Mouse (Mus musculus): Measurements from ENCODE around the gene Pcgf5. TPM values are rescaled to one million over a fixed set of nuclear protein-coding genes. Genes with fewer than 3 reads are reported as not detected.
A peak's percentile ranks its signal among the peaks of the same experiment; 100 is the strongest.

The Pcgf5 gene
- polyA plus RNA-seq (2014; fragmentation: Nextera tagmentation; extraction: Ambion mirVana): 10.2 and 13.0 TPM in 2 replicates

DNA sequence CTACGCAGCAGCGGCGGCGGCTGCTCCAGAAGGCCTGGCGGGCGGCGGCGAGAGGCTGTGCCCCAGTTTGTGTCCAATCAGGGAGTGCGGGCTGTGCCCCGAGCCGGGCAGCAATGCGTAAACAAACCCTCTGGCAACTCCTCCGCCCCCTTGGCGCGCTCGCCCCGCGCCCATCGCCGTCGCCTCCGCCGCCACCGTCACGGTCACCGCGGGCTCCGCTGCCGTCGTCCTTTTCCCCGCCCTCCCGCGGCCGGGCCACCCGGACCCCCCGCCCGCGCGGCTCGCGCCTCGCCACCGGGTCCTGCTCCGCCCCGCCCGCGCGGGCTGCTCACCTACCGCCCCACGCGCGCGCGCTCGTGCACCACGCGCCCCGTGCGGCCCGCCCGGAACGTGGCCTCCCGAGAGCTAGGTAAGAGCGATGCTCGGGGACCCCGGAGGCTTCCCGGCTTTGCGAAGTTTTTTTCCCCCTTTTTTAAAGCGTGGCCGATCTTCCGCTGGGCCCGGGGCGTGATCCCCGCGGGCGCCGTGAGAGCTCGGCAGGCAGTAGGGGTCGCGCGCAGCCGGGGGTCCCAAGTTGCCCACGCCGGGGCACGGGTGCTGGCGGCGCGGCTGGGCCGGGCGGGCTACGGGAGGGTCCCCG lies at the start of gene Pcgf5:
Pcgf5 (plus strand) TSS at position 149 of the 640 bp plus-strand sequence.
- Histone ChIP-seq H3K36me3 (ENCODE audit: control insufficient read depth, insufficient read depth, low read length) (no peaks in the 10 kb centered on the region), H3K4me3 (ENCODE audit: low read depth, low read length) (peak within 1 kb of the TSS; percentile 70), H3K27ac (ENCODE audit: low read length) (no peak within 1 kb of the TSS), H3K4me2 (replicated peaks; ENCODE audit: low read depth, low read length) (peak within 1 kb of the TSS; percentile 99), H3K27me3 (ENCODE audit: control insufficient read depth, insufficient read depth, low read length) (peaks cover 14% of the 10 kb centered on the region; the same call in 1 of the 2 replicates), H3K9me3 (ENCODE audit: control insufficient read depth, low read depth, low read length) (no peaks in the 10 kb centered on the region), H3K4me1 (ENCODE audit: control insufficient read depth, insufficient read depth, low read length) (no peaks in the 10 kb centered on the region), H3K9ac (replicated peaks; ENCODE audit: low read depth, low read length) (peak within 1 kb of the TSS; percentile 36)
- peak; percentile 81 for ATAC-seq (ENCODE audit: insufficient number of reproducible peaks, insufficient read depth, low FRiP score, low read depth)
- 0% methylated on average over 85 of the region's 92 CpGs for WGBS

GRCm38 (mm10) chr19:36305542-36305941 lies 42.6 kb upstream of the Pcgf5 start:
- 59% methylated on average over 5 of the region's 5 CpGs for WGBS

DNA sequence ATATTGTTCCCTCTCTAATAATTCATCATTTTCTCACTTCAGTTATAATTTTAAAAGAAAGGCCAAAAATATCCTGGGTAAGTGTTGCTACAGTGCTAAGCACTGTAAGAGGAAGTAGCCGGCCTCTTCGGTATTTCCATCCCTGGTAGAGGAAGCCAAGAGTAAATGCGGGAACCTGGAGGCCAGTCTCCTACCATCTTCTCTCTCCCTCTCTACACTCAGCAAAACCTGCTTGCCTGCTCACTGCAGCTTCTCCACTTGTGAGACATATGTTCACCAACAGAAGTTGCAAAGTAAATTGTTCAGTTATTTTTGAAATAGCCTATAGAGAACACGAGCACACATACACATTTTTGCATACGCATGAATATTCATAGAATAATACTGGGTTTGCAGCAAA lies 34.1 kb upstream of the Pcgf5 start:
- Histone ChIP-seq H3K36me3 (ENCODE audit: control insufficient read depth, insufficient read depth, low read length) (no peaks in the 10 kb centered on the region), H3K4me3 (ENCODE audit: low read depth, low read length) (no peak overlapping the region), H3K27ac (ENCODE audit: low read length) (no peak overlapping the region), H3K9me3 (ENCODE audit: control insufficient read depth, low read depth, low read length) (no peaks in the 10 kb centered on the region), H3K4me2 (replicated peaks; ENCODE audit: low read depth, low read length) (no peak overlapping the region), H3K9ac (replicated peaks; ENCODE audit: low read depth, low read length) (no peak overlapping the region), H3K27me3 (ENCODE audit: control insufficient read depth, insufficient read depth, low read length) (no peaks in the 10 kb centered on the region), H3K4me1 (ENCODE audit: control insufficient read depth, insufficient read depth, low read length) (no peaks in the 10 kb centered on the region)
- WGBS: 85% methylated on average over 5 of the region's 5 CpGs
- ATAC-seq (ENCODE audit: insufficient number of reproducible peaks, insufficient read depth, low FRiP score, low read depth): no peak

More at GRCm38 (mm10) chr19:36305542-36305941, 42.6 kb upstream of the Pcgf5 start:
- Histone ChIP-seq H3K4me3 (ENCODE audit: low read depth, low read length) (no peak overlapping the region), H3K36me3 (ENCODE audit: control insufficient read depth, insufficient read depth, low read length) (no peaks in the 10 kb centered on the region), H3K4me1 (ENCODE audit: control insufficient read depth, insufficient read depth, low read length) (no peaks in the 10 kb centered on the region), H3K27me3 (ENCODE audit: control insufficient read depth, insufficient read depth, low read length) (no peaks in the 10 kb centered on the region), H3K4me2 (replicated peaks; ENCODE audit: low read depth, low read length) (no peak overlapping the region), H3K27ac (ENCODE audit: low read length) (no peak overlapping the region), H3K9ac (replicated peaks; ENCODE audit: low read depth, low read length) (no peak overlapping the region), H3K9me3 (ENCODE audit: control insufficient read depth, low read depth, low read length) (no peaks in the 10 kb centered on the region)
- ATAC-seq (ENCODE audit: insufficient number of reproducible peaks, insufficient read depth, low FRiP score, low read depth): no peak

- Histone ChIP-seq H3K9ac (replicated peaks; ENCODE audit: low read depth, low read length) (no peak overlapping the region), H3K4me2 (replicated peaks; ENCODE audit: low read depth, low read length) (no peak overlapping the region), H3K4me3 (ENCODE audit: low read depth, low read length) (no peak overlapping the region), H3K27me3 (ENCODE audit: control insufficient read depth, insufficient read depth, low read length) (no peaks in the 10 kb centered on the region), H3K36me3 (ENCODE audit: control insufficient read depth, insufficient read depth, low read length) (no peaks in the 10 kb centered on the region), H3K27ac (ENCODE audit: low read length) (no peak overlapping the region), H3K4me1 (ENCODE audit: control insufficient read depth, insufficient read depth, low read length) (no peaks in the 10 kb centered on the region), H3K9me3 (ENCODE audit: control insufficient read depth, low read depth, low read length) (no peaks in the 10 kb centered on the region)
- ATAC-seq (ENCODE audit: insufficient number of reproducible peaks, insufficient read depth, low FRiP score, low read depth): no peak
- 88% methylated on average over 4 of the region's 4 CpGs for WGBS
Measured at GRCm38 (mm10) chr19:36319735-36320134, 28.4 kb upstream of the Pcgf5 start.

GRCm38 (mm10) chr19:36321066-36321465 lies 27.0 kb upstream of the Pcgf5 start:
- H3K9me3 ChIP-seq (ENCODE audit: control insufficient read depth, low read depth, low read length): no peaks in the 10 kb centered on the region
- H3K9ac ChIP-seq (replicated peaks; ENCODE audit: low read depth, low read length): no peak overlapping the region
- no peaks in the 10 kb centered on the region for H3K4me1 ChIP-seq (ENCODE audit: control insufficient read depth, insufficient read depth, low read length)
- H3K27ac ChIP-seq (ENCODE audit: low read length): no peak overlapping the region
- no peak for ATAC-seq (ENCODE audit: insufficient number of reproducible peaks, insufficient read depth, low FRiP score, low read depth)
- 92% methylated on average over 3 of the region's 3 CpGs for WGBS
- no peaks in the 10 kb centered on the region for H3K36me3 ChIP-seq (ENCODE audit: control insufficient read depth, insufficient read depth, low read length)
- H3K4me3 ChIP-seq (ENCODE audit: low read depth, low read length): no peak overlapping the region
- H3K27me3 ChIP-seq (ENCODE audit: control insufficient read depth, insufficient read depth, low read length): no peaks in the 10 kb centered on the region
- no peak overlapping the region for H3K4me2 ChIP-seq (replicated peaks; ENCODE audit: low read depth, low read length)

GRCm38 (mm10) chr19:36323326-36323725 lies 24.8 kb upstream of the Pcgf5 start:
- Histone ChIP-seq H3K4me1 (ENCODE audit: control insufficient read depth, insufficient read depth, low read length) (no peaks in the 10 kb centered on the region), H3K27me3 (ENCODE audit: control insufficient read depth, insufficient read depth, low read length) (no peaks in the 10 kb centered on the region), H3K4me3 (ENCODE audit: low read depth, low read length) (no peak overlapping the region), H3K36me3 (ENCODE audit: control insufficient read depth, insufficient read depth, low read length) (no peaks in the 10 kb centered on the region), H3K4me2 (replicated peaks; ENCODE audit: low read depth, low read length) (no peak overlapping the region), H3K27ac (ENCODE audit: low read length) (no peak overlapping the region), H3K9me3 (ENCODE audit: control insufficient read depth, low read depth, low read length) (no peaks in the 10 kb centered on the region), H3K9ac (replicated peaks; ENCODE audit: low read depth, low read length) (no peak overlapping the region)
- WGBS: 51% methylated on average over 2 of the region's 2 CpGs
- no peak for ATAC-seq (ENCODE audit: insufficient number of reproducible peaks, insufficient read depth, low FRiP score, low read depth)

- Histone ChIP-seq H3K36me3 (ENCODE audit: control insufficient read depth, insufficient read depth, low read length) (no peaks in the 10 kb centered on the region), H3K27me3 (ENCODE audit: control insufficient read depth, insufficient read depth, low read length) (no peaks in the 10 kb centered on the region), H3K27ac (ENCODE audit: low read length) (no peak overlapping the region), H3K4me3 (ENCODE audit: low read depth, low read length) (no peak overlapping the region), H3K4me2 (replicated peaks; ENCODE audit: low read depth, low read length) (no peak overlapping the region), H3K9ac (replicated peaks; ENCODE audit: low read depth, low read length) (no peak overlapping the region), H3K9me3 (ENCODE audit: control insufficient read depth, low read depth, low read length) (no peaks in the 10 kb centered on the region), H3K4me1 (ENCODE audit: control insufficient read depth, insufficient read depth, low read length) (no peaks in the 10 kb centered on the region)
- no peak for ATAC-seq (ENCODE audit: insufficient number of reproducible peaks, insufficient read depth, low FRiP score, low read depth)
- 45% methylated on average over 5 of the region's 5 CpGs for WGBS
Measured at GRCm38 (mm10) chr19:36328678-36329077, 19.4 kb upstream of the Pcgf5 start.

GRCm38 (mm10) chr19:36347376-36347775 lies 733 bp upstream of the Pcgf5 start:
- peak overlapping the region; percentile 70 for H3K4me3 ChIP-seq (ENCODE audit: low read depth, low read length)
- peaks cover 14% of the 10 kb centered on the region; the same call in 1 of the 2 replicates for H3K27me3 ChIP-seq (ENCODE audit: control insufficient read depth, insufficient read depth, low read length)
- no peaks in the 10 kb centered on the region for H3K36me3 ChIP-seq (ENCODE audit: control insufficient read depth, insufficient read depth, low read length)
- 25% methylated on average over 6 of the region's 6 CpGs for WGBS
- H3K4me1 ChIP-seq (ENCODE audit: control insufficient read depth, insufficient read depth, low read length): no peaks in the 10 kb centered on the region
- no peak overlapping the region for H3K27ac ChIP-seq (ENCODE audit: low read length)
- ATAC-seq (ENCODE audit: insufficient number of reproducible peaks, insufficient read depth, low FRiP score, low read depth): no peak
- no peak overlapping the region for H3K9ac ChIP-seq (replicated peaks; ENCODE audit: low read depth, low read length)
- no peaks in the 10 kb centered on the region for H3K9me3 ChIP-seq (ENCODE audit: control insufficient read depth, low read depth, low read length)
- peak overlapping the region; percentile 99; the same call in 1 of the 2 replicates for H3K4me2 ChIP-seq (replicated peaks; ENCODE audit: low read depth, low read length)

DNA sequence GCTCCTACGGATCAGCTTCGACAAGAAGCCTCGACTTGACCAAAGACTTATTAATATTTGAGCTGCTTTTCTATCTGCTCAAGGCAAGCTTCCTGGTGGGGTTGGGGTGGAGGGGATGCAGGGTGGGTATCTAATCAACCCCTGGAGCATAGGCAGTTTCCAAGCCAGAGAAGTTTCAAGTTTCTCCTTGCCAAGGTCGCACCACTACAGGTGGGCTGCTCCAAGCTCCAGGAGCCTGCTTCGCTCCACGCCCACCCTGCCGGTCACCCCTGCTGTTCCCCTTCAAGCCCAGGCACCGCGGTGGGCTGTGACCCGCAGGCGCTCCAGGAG lies 313 bp upstream of the Pcgf5 start:
- H3K27me3 ChIP-seq (ENCODE audit: control insufficient read depth, insufficient read depth, low read length): peaks cover 14% of the 10 kb centered on the region; the same call in 1 of the 2 replicates
- peak overlapping the region; percentile 70 for H3K4me3 ChIP-seq (ENCODE audit: low read depth, low read length)
- no peak for ATAC-seq (ENCODE audit: insufficient number of reproducible peaks, insufficient read depth, low FRiP score, low read depth)
- H3K4me2 ChIP-seq (replicated peaks; ENCODE audit: low read depth, low read length): peak overlapping the region; percentile 99
- no peaks in the 10 kb centered on the region for H3K36me3 ChIP-seq (ENCODE audit: control insufficient read depth, insufficient read depth, low read length)
- peak overlapping the region; percentile 36; the same call in 1 of the 2 replicates for H3K9ac ChIP-seq (replicated peaks; ENCODE audit: low read depth, low read length)
- 2% methylated on average over 11 of the region's 11 CpGs for WGBS
- no peaks in the 10 kb centered on the region for H3K4me1 ChIP-seq (ENCODE audit: control insufficient read depth, insufficient read depth, low read length)
- H3K9me3 ChIP-seq (ENCODE audit: control insufficient read depth, low read depth, low read length): no peaks in the 10 kb centered on the region
- no peak overlapping the region for H3K27ac ChIP-seq (ENCODE audit: low read length)
